Mouse (Mus musculus) myocyte (in vitro differentiated cells): ENCODE measurements around the gene Sema4f.

ENCODE experiments used
- E2F4 ChIP-seq: IDR thresholded peaks from one replicate; pipeline ENCODE4 v1.6.1; 2011; ENCODE audit warnings: mild to moderate bottlenecking, control low read depth, moderate library complexity; ENCODE audit not compliant: insufficient read depth
- MAX ChIP-seq: IDR thresholded peaks from one replicate; pipeline ENCODE4 v1.6.1; 2011; ENCODE audit warnings: low read depth, mild to moderate bottlenecking, control low read depth
- MYOG ChIP-seq, 3 experiments: IDR thresholded peaks; one replicate each; pipeline ENCODE4 v1.6.1; 2011; ENCODE audit warnings: control low read depth in 2 of 3, low read depth in 2 of 3, mild to moderate bottlenecking in 2 of 3; ENCODE audit not compliant: insufficient read length in 2 of 3, control insufficient read depth in 1 of 3, insufficient read depth in 1 of 3
- POLR2A ChIP-seq: IDR thresholded peaks from one replicate; pipeline ENCODE4 v1.6.1; 2011; ENCODE audit warnings: low read depth, mild to moderate bottlenecking, control low read depth, moderate library complexity; ENCODE audit not compliant: insufficient read length
- USF1 ChIP-seq: IDR thresholded peaks from one replicate; pipeline ENCODE4 v1.6.1; 2011; ENCODE audit warnings: low read depth, mild to moderate bottlenecking, control low read depth, moderate library complexity

GRCm38 (mm10) chr6:82987411-82987971 lies 47.9 kb upstream of the Sema4f start:
- TF ChIP-seq POLR2A (no peak), USF1 (no peak), E2F4 (no peak), MAX (no peak), MYOG (IDR thresholded peaks at IDR 0.05; ENCODE audit: control insufficient read depth in 1 of 3, insufficient read depth in 1 of 3, insufficient read length in 2 of 3, low read depth in 2 of 3) (no peak)
